Mouse (Mus musculus): ENCODE data around the gene Dnaja2.

- TF ChIP-seq CTCF (IDR thresholded peaks at IDR 0.05; ENCODE audit: borderline replicate concordance, insufficient read depth, low read length) = no peak
- TF ChIP-seq POLR2A (IDR thresholded peaks at IDR 0.05; ENCODE audit: low read depth, low read length) = no peak
Measured at GRCm38 (mm10) chr8:85567801-85568200, 12.7 kb upstream of the Dnaja2 start.
